Mouse (Mus musculus) kidney, adult 2 months (tissue): ENCODE results near the gene Cebpzos.

Source experiments
- CTCF ChIP-seq: fragments of 200-500 bp; conservative IDR thresholded peaks from 2 replicates; pipeline ENCODE4 v1.5.1; 2011; ENCODE audit warnings: low read depth, mild to moderate bottlenecking, control low read depth, low read length, moderate library complexity, mixed read lengths; ENCODE audit not compliant: insufficient read depth, insufficient read length
- POLR2A ChIP-seq: fragments of 200-500 bp; IDR thresholded peaks from one replicate; pipeline ENCODE4 v1.6.1; 2011; ENCODE audit warnings: low read depth, low read length, control low read depth

GRCm38 (mm10) chr17:78951225-78951624 is 34.9 kb downstream of the Cebpzos start:
- TF ChIP-seq CTCF = no peak
- TF ChIP-seq POLR2A = no peak
